ENCODE assay signal across 20 mouse cellular contexts in the genomic region with DNA sequence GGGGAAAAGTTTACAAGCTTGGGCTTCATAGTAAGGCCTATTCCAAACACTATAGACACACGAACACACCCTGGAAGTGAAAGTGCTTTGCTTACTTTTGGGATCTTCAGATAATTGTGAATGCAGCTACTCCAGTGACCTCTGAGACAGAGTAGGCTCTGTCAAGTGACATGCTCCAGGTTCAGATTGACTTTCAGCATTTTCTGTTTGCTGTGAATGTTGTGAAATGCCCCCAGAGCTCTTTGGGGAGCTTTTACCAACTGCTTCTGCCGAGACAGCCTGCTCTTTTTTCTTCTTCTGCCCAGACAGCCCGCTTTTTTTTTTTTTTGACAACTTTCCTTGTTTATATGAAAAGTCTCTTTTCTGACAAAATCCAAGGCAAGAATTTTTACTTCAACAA. TPM values are rescaled to one million over a fixed set of nuclear protein-coding genes. Genes with fewer than 3 reads are reported as not detected.
DNase-seq lines count a peak whose midpoint lies in the region; ATAC-seq and TF ChIP-seq lines count a peak whose summit lies in the region.
"Had no signal": no experiment of that assay in that cellular context is flagged by ENCODE, and none has a peak within 500 bp of the region (broad histone marks: within the 10 kb centered on the region; RNA-seq: fewer than 3 reads in every experiment).

No protein-coding gene starts in this region.

- H3K36me3 ChIP-seq in heart, embryonic 16.5 days (ENCODE audit: control insufficient read depth, insufficient read depth) = peaks cover 54% of the 10 kb centered on the region
- peaks cover 18% of the 10 kb centered on the region for H3K36me3 ChIP-seq in stomach, embryonic 16.5 days (ENCODE audit: control insufficient read depth, insufficient read depth, low read length)
- peaks cover 55% of the 10 kb centered on the region for H3K36me3 ChIP-seq in stomach, postnatal 0 days (ENCODE audit: control insufficient read depth, insufficient read depth, low read length)
- H3K36me3 ChIP-seq in liver, embryonic 12.5 days = peaks cover 69% of the 10 kb centered on the region
- peaks cover 36% of the 10 kb centered on the region; the same call in 1 of the 2 replicates for H3K36me3 ChIP-seq in macrophage (ENCODE audit: inconsistent target)
- H3K36me3 ChIP-seq in hindbrain, embryonic 12.5 days = peaks cover 83% of the 10 kb centered on the region

- no peak overlapping the region for H3K9ac ChIP-seq in heart, embryonic 16.5 days (ENCODE audit: low read length)
- H3K9ac ChIP-seq in stomach, embryonic 16.5 days (ENCODE audit: low read length) = no peak overlapping the region
- H3K9ac ChIP-seq in stomach, postnatal 0 days (ENCODE audit: low read length) = no peak overlapping the region
- no peak overlapping the region for H3K9ac ChIP-seq in liver, embryonic 12.5 days
- H3K9ac ChIP-seq in hindbrain, embryonic 12.5 days = no peak overlapping the region
- H3K9ac ChIP-seq: midbrain, embryonic 13.5 days had no signal

- no peaks in the 10 kb centered on the region for H3K79me2 ChIP-seq in macrophage (ENCODE audit: inconsistent target)

- WGBS in heart, embryonic 16.5 days = 71% methylated on average over 3 of the region's 3 CpGs
- 55% methylated on average over 3 of the region's 3 CpGs for WGBS in stomach, embryonic 16.5 days
- 52% methylated on average over 3 of the region's 3 CpGs for WGBS in stomach, postnatal 0 days
- WGBS in liver, embryonic 12.5 days (ENCODE audit: insufficient replicate concordance) = 58% methylated on average over 3 of the region's 3 CpGs
- WGBS in macrophage (ENCODE audit: missing documents) = 45% methylated on average over 3 of the region's 3 CpGs
- WGBS in hindbrain, embryonic 12.5 days = 81% methylated on average over 3 of the region's 3 CpGs

- H3K4me2 ChIP-seq in heart, embryonic 16.5 days (ENCODE audit: low read depth, low read length) = no peak overlapping the region
- H3K4me2 ChIP-seq in stomach, embryonic 16.5 days (ENCODE audit: low read depth, low read length) = no peak overlapping the region
- no peak overlapping the region for H3K4me2 ChIP-seq in stomach, postnatal 0 days (replicated peaks; ENCODE audit: low read depth)
- H3K4me2 ChIP-seq in liver, embryonic 12.5 days = no peak overlapping the region
- H3K4me2 ChIP-seq in hindbrain, embryonic 12.5 days (replicated peaks) = no peak overlapping the region
- H3K4me2 ChIP-seq: midbrain, embryonic 13.5 days had no signal

- ATAC-seq in heart, embryonic 16.5 days (replicated peaks; ENCODE audit: extremely low read depth, insufficient read depth, low FRiP score) = no peak
- ATAC-seq in stomach, embryonic 16.5 days (ENCODE audit: insufficient read depth, low FRiP score) = no peak
- ATAC-seq in stomach, postnatal 0 days (ENCODE audit: low FRiP score, low TSS enrichment) = no peak
- ATAC-seq in liver, embryonic 12.5 days = no peak
- no peak for ATAC-seq in hindbrain, embryonic 12.5 days (ENCODE audit: low FRiP score)
- ATAC-seq: CD4-positive, CD25-positive, alpha-beta regulatory T cell, adult 4 months; forebrain, embryonic 14.5 days; midbrain, embryonic 13.5 days had no signal

- TF ChIP-seq EP300 in stomach, postnatal 0 days (optimal IDR thresholded peaks at IDR 0.05) = no peak

- H3K27me3 ChIP-seq in heart, embryonic 16.5 days (ENCODE audit: control insufficient read depth, insufficient read depth, low read length) = no peaks in the 10 kb centered on the region
- H3K27me3 ChIP-seq in stomach, embryonic 16.5 days (ENCODE audit: control insufficient read depth, insufficient read depth, low read length) = no peaks in the 10 kb centered on the region
- no peaks in the 10 kb centered on the region for H3K27me3 ChIP-seq in stomach, postnatal 0 days (ENCODE audit: control insufficient read depth, insufficient read depth, low read length)
- H3K27me3 ChIP-seq in liver, embryonic 12.5 days (replicated peaks) = no peaks in the 10 kb centered on the region
- H3K27me3 ChIP-seq in hindbrain, embryonic 12.5 days = no peaks in the 10 kb centered on the region
- H3K27me3 ChIP-seq: midbrain, embryonic 13.5 days had no signal

- H3K27ac ChIP-seq in heart, embryonic 16.5 days (ENCODE audit: low read length) = peak overlapping the region; percentile 34; the same call in 1 of the 2 replicates
- peak overlapping the region; percentile 0; the same call in 1 of the 2 replicates for H3K27ac ChIP-seq in stomach, embryonic 16.5 days (ENCODE audit: low read length)
- H3K27ac ChIP-seq in stomach, postnatal 0 days (replicated peaks) = no peak overlapping the region
- H3K27ac ChIP-seq in liver, embryonic 12.5 days = peak overlapping the region; percentile 45; the same call in 1 of the 2 replicates
- H3K27ac ChIP-seq in macrophage = peak overlapping the region; percentile 78
- no peak overlapping the region for H3K27ac ChIP-seq in hindbrain, embryonic 12.5 days
- H3K27ac ChIP-seq: limb, embryonic 10.5 days; midbrain, embryonic 13.5 days had no signal

- no peak overlapping the region for H3K4me3 ChIP-seq in heart, embryonic 16.5 days (ENCODE audit: low read length)
- no peak overlapping the region for H3K4me3 ChIP-seq in stomach, embryonic 16.5 days (replicated peaks; ENCODE audit: low read length)
- no peak overlapping the region for H3K4me3 ChIP-seq in stomach, postnatal 0 days (ENCODE audit: low read depth, low read length)
- no peak overlapping the region for H3K4me3 ChIP-seq in liver, embryonic 12.5 days
- no peak overlapping the region for H3K4me3 ChIP-seq in macrophage (ENCODE audit: inconsistent target)
- H3K4me3 ChIP-seq in hindbrain, embryonic 12.5 days = no peak overlapping the region
- H3K4me3 ChIP-seq: limb, embryonic 10.5 days; midbrain, embryonic 13.5 days had no signal

- intact Hi-C loops in heart, postnatal 25 days (cut with DNase I) = loop anchor here (2.0 kb wide), 1 partner anchor 44 kb away; no protein-coding TSS in a partner anchor

- no peak for DNase-seq in heart, postnatal 25 days (ENCODE audit: low spot score)
- no peak for DNase-seq in stomach, postnatal 0 days (ENCODE audit: low spot score)
- no peak for DNase-seq in cerebellum, adult 9-11 months
- DNase-seq: adrenal gland, adult 2 months; cerebellum, adult 11-12 months; cerebellum, postnatal 36 days; gastrocnemius, postnatal 36 days; kidney, adult 9 months; layer of hippocampus, postnatal 36 days; right cerebral cortex, postnatal 25 days; thymus, postnatal 36 days had no signal

- H3K4me1 ChIP-seq in heart, embryonic 16.5 days (ENCODE audit: control insufficient read depth, insufficient read depth, low read length) = no peaks in the 10 kb centered on the region
- H3K4me1 ChIP-seq in stomach, embryonic 16.5 days (ENCODE audit: control insufficient read depth, insufficient read depth, low read length) = no peaks in the 10 kb centered on the region
- no peaks in the 10 kb centered on the region for H3K4me1 ChIP-seq in stomach, postnatal 0 days (replicated peaks; ENCODE audit: control insufficient read depth, insufficient read depth)
- H3K4me1 ChIP-seq in liver, embryonic 12.5 days = peaks cover 10% of the 10 kb centered on the region; the same call in 1 of the 2 replicates
- no peaks in the 10 kb centered on the region for H3K4me1 ChIP-seq in hindbrain, embryonic 12.5 days
- H3K4me1 ChIP-seq: limb, embryonic 10.5 days; midbrain, embryonic 13.5 days had no signal

- no peaks in the 10 kb centered on the region for H3K9me3 ChIP-seq in heart, embryonic 16.5 days (replicated peaks; ENCODE audit: control insufficient read depth, low read length)
- H3K9me3 ChIP-seq in stomach, embryonic 16.5 days (replicated peaks; ENCODE audit: control insufficient read depth, low read length) = no peaks in the 10 kb centered on the region
- no peaks in the 10 kb centered on the region for H3K9me3 ChIP-seq in stomach, postnatal 0 days (ENCODE audit: control insufficient read depth, low read length)
- no peaks in the 10 kb centered on the region for H3K9me3 ChIP-seq in liver, embryonic 12.5 days (replicated peaks)
- H3K9me3 ChIP-seq in hindbrain, embryonic 12.5 days (replicated peaks) = no peaks in the 10 kb centered on the region
- H3K9me3 ChIP-seq: limb, embryonic 10.5 days; midbrain, embryonic 13.5 days had no signal

- TF ChIP-seq CTCF in stomach, postnatal 0 days (IDR thresholded peaks at IDR 0.05; ENCODE audit: low read depth) = no peak

RNA-seq across cellular contexts. Expression of a gene that starts 34.9 kb away (rescaled TPM):
- 17.6 and 18.4 TPM in 2 replicates for polyA plus RNA-seq in heart, embryonic 16.5 days (2015; fragmentation: Nextera tagmentation; extraction: Ambion mirVana)
- 10 to 100 TPM; 41.2 to 50.6 TPM for total RNA-seq in heart, postnatal 25 days (2021)
- 21.7 and 22.2 TPM in 2 replicates for polyA plus RNA-seq in stomach, embryonic 16.5 days (2015; fragmentation: Nextera tagmentation; extraction: Ambion mirVana)
- 10.9 and 12.3 TPM in 2 replicates for polyA plus RNA-seq in stomach, postnatal 0 days (2015; fragmentation: Nextera tagmentation; extraction: Ambion mirVana)
- 6.0 and 6.5 TPM in 2 replicates for polyA plus RNA-seq in liver, embryonic 12.5 days (2016; fragmentation: Nextera tagmentation; extraction: Ambion mirVana)
- total RNA-seq in macrophage (2018; cell fraction: chromatin; rRNA removed) = 100 to 1,000 TPM in 13 of 26 experiments, 10 to 100 TPM in 13; 25.1 to 158 (median 102) TPM
- 10 to 100 TPM in 25 of 26 experiments, 1 to 10 TPM in 1; 7.6 to 34.1 (median 18.5) TPM for total RNA-seq in macrophage (2018; cell fraction: cytosol; rRNA removed)
- total RNA-seq in macrophage (2018; cell fraction: nucleus; rRNA removed) = 100 to 1,000 TPM in 7 of 26 experiments, 10 to 100 TPM in 19; 18.4 to 169 (median 80.3) TPM
- polyA plus RNA-seq in macrophage (2018) = 9.7 to 18.0 TPM (median 16.3 TPM) in 3 replicates
- polyA plus RNA-seq in hindbrain, embryonic 12.5 days (2016; fragmentation: Nextera tagmentation; extraction: Ambion mirVana) = 20.5 and 25.5 TPM in 2 replicates

RNA-seq across cellular contexts. Expression of a gene that starts 47.9 kb away (rescaled TPM):
- 48.1 and 53.3 TPM in 2 replicates for polyA plus RNA-seq in heart, embryonic 16.5 days (2015; fragmentation: Nextera tagmentation; extraction: Ambion mirVana)
- total RNA-seq in heart, postnatal 25 days (2021) = 100 to 1,000 TPM in 1 of 2 experiments, 10 to 100 TPM in 1; 93.9 to 101 TPM
- 53.1 and 57.2 TPM in 2 replicates for polyA plus RNA-seq in stomach, embryonic 16.5 days (2015; fragmentation: Nextera tagmentation; extraction: Ambion mirVana)
- polyA plus RNA-seq in stomach, postnatal 0 days (2015; fragmentation: Nextera tagmentation; extraction: Ambion mirVana) = 36.2 and 37.0 TPM in 2 replicates
- 30.8 and 35.0 TPM in 2 replicates for polyA plus RNA-seq in liver, embryonic 12.5 days (2016; fragmentation: Nextera tagmentation; extraction: Ambion mirVana)
- 100 to 1,000 TPM in 16 of 26 experiments, 10 to 100 TPM in 10; 39.4 to 181 (median 118) TPM for total RNA-seq in macrophage (2018; cell fraction: chromatin; rRNA removed)
- total RNA-seq in macrophage (2018; cell fraction: cytosol; rRNA removed) = 10 to 100 TPM; 20.6 to 41.7 (median 32.4) TPM
- total RNA-seq in macrophage (2018; cell fraction: nucleus; rRNA removed) = 10 to 100 TPM; 25.3 to 99.6 (median 61.1) TPM
- polyA plus RNA-seq in macrophage (2018) = 33.7 to 43.4 TPM (median 35.5 TPM) in 3 replicates
- 85.5 and 86.2 TPM in 2 replicates for polyA plus RNA-seq in hindbrain, embryonic 12.5 days (2016; fragmentation: Nextera tagmentation; extraction: Ambion mirVana)

RNA-seq across cellular contexts. Expression of a gene that starts 48.0 kb away (rescaled TPM):
- 11.2 and 12.7 TPM in 2 replicates for polyA plus RNA-seq in heart, embryonic 16.5 days (2015; fragmentation: Nextera tagmentation; extraction: Ambion mirVana)
- 1 to 10 TPM; 2.8 to 3.4 TPM for total RNA-seq in heart, postnatal 25 days (2021)
- polyA plus RNA-seq in stomach, embryonic 16.5 days (2015; fragmentation: Nextera tagmentation; extraction: Ambion mirVana) = 18.0 and 19.1 TPM in 2 replicates
- polyA plus RNA-seq in stomach, postnatal 0 days (2015; fragmentation: Nextera tagmentation; extraction: Ambion mirVana) = 8.0 and 8.4 TPM in 2 replicates
- 11.3 and 12.4 TPM in 2 replicates for polyA plus RNA-seq in liver, embryonic 12.5 days (2016; fragmentation: Nextera tagmentation; extraction: Ambion mirVana)
- total RNA-seq in macrophage (2018; cell fraction: chromatin; rRNA removed) = 1 to 10 TPM in 20 of 26 experiments, under 1 TPM in 2, not detected in 4; 0.74 to 9.0 (median 3.1) TPM
- 1 to 10 TPM; 2.2 to 4.8 (median 3.3) TPM for total RNA-seq in macrophage (2018; cell fraction: cytosol; rRNA removed)
- 1 to 10 TPM in 18 of 26 experiments, under 1 TPM in 8; 0.46 to 7.5 (median 1.4) TPM for total RNA-seq in macrophage (2018; cell fraction: nucleus; rRNA removed)
- polyA plus RNA-seq in macrophage (2018) = 3.1 to 5.8 TPM (median 3.7 TPM) in 3 replicates
- polyA plus RNA-seq in hindbrain, embryonic 12.5 days (2016; fragmentation: Nextera tagmentation; extraction: Ambion mirVana) = 14.4 and 15.7 TPM in 2 replicates

RNA-seq across cellular contexts. Expression of a gene that starts 50.5 kb away (rescaled TPM):
- polyA plus RNA-seq in heart, embryonic 16.5 days (2015; fragmentation: Nextera tagmentation; extraction: Ambion mirVana) = 0.87 and 0.92 TPM in 2 replicates
- total RNA-seq in heart, postnatal 25 days (2021) = not detected
- 7.9 and 9.4 TPM in 2 replicates for polyA plus RNA-seq in stomach, embryonic 16.5 days (2015; fragmentation: Nextera tagmentation; extraction: Ambion mirVana)
- polyA plus RNA-seq in stomach, postnatal 0 days (2015; fragmentation: Nextera tagmentation; extraction: Ambion mirVana) = 0.82 and 0.85 TPM in 2 replicates
- 1.3 and 1.9 TPM in 2 replicates for polyA plus RNA-seq in liver, embryonic 12.5 days (2016; fragmentation: Nextera tagmentation; extraction: Ambion mirVana)
- total RNA-seq in macrophage (2018; cell fraction: chromatin; rRNA removed) = 1 to 10 TPM in 15 of 26 experiments, under 1 TPM in 6, not detected in 5; 0.63 to 4.8 (median 2.2) TPM
- under 1 TPM in 6 of 26 experiments, not detected in 20; 0.05 to 0.23 (median 0.14) TPM for total RNA-seq in macrophage (2018; cell fraction: cytosol; rRNA removed)
- 1 to 10 TPM in 10 of 26 experiments, under 1 TPM in 13, not detected in 3; 0.52 to 1.9 (median 0.94) TPM for total RNA-seq in macrophage (2018; cell fraction: nucleus; rRNA removed)
- not detected in 3 replicates for polyA plus RNA-seq in macrophage (2018)
- 2.1 and 2.8 TPM in 2 replicates for polyA plus RNA-seq in hindbrain, embryonic 12.5 days (2016; fragmentation: Nextera tagmentation; extraction: Ambion mirVana)

RNA-seq across cellular contexts. Expression of a gene that starts 56.8 kb away (rescaled TPM):
- polyA plus RNA-seq in heart, embryonic 16.5 days (2015; fragmentation: Nextera tagmentation; extraction: Ambion mirVana) = 77.6 and 80.7 TPM in 2 replicates
- total RNA-seq in heart, postnatal 25 days (2021) = 10 to 100 TPM; 43.6 to 54.1 TPM
- polyA plus RNA-seq in stomach, embryonic 16.5 days (2015; fragmentation: Nextera tagmentation; extraction: Ambion mirVana) = 80.6 and 104 TPM in 2 replicates
- 41.8 and 42.6 TPM in 2 replicates for polyA plus RNA-seq in stomach, postnatal 0 days (2015; fragmentation: Nextera tagmentation; extraction: Ambion mirVana)
- 52.2 and 55.4 TPM in 2 replicates for polyA plus RNA-seq in liver, embryonic 12.5 days (2016; fragmentation: Nextera tagmentation; extraction: Ambion mirVana)
- 100 to 1,000 TPM; 173 to 419 (median 321) TPM for total RNA-seq in macrophage (2018; cell fraction: chromatin; rRNA removed)
- 10 to 100 TPM; 30.1 to 57.9 (median 41.2) TPM for total RNA-seq in macrophage (2018; cell fraction: cytosol; rRNA removed)
- 100 to 1,000 TPM in 19 of 26 experiments, 10 to 100 TPM in 7; 69.3 to 237 (median 137) TPM for total RNA-seq in macrophage (2018; cell fraction: nucleus; rRNA removed)
- 42.9 to 61.3 TPM (median 48.4 TPM) in 3 replicates for polyA plus RNA-seq in macrophage (2018)
- 86.5 and 87.0 TPM in 2 replicates for polyA plus RNA-seq in hindbrain, embryonic 12.5 days (2016; fragmentation: Nextera tagmentation; extraction: Ambion mirVana)

Comparison
In these comparisons a context has a peak if more than half of its experiments do, and no peak if none do; other contexts are left out.
1. H3K27ac ChIP-seq: peak in heart, embryonic 16.5 days (single experiment), stomach, embryonic 16.5 days (single experiment), liver, embryonic 12.5 days (single experiment) and macrophage (single experiment); none in stomach, postnatal 0 days (single experiment) and hindbrain, embryonic 12.5 days (single experiment).